Mouse (Mus musculus) thymus, adult 2 months (tissue): ENCODE data around the gene Gnpat.

ENCODE experiments used
- CTCF ChIP-seq: fragments of 200-500 bp; IDR thresholded peaks from 2 replicates; pipeline ENCODE4 v1.5.1; 2012; ENCODE audit warnings: mild to moderate bottlenecking, control low read depth, low read length, moderate library complexity, borderline replicate concordance; ENCODE audit not compliant: control insufficient read depth, poor library complexity, insufficient read depth; ENCODE audit errors: extremely low read depth
- POLR2A ChIP-seq: fragments of 200-500 bp; IDR thresholded peaks from 2 replicates; pipeline ENCODE4 v1.6.1; 2012; ENCODE audit warnings: mild to moderate bottlenecking, low read length, control low read depth, moderate library complexity; ENCODE audit not compliant: control insufficient read depth, poor library complexity, insufficient read depth; ENCODE audit errors: extremely low read depth

DNA sequence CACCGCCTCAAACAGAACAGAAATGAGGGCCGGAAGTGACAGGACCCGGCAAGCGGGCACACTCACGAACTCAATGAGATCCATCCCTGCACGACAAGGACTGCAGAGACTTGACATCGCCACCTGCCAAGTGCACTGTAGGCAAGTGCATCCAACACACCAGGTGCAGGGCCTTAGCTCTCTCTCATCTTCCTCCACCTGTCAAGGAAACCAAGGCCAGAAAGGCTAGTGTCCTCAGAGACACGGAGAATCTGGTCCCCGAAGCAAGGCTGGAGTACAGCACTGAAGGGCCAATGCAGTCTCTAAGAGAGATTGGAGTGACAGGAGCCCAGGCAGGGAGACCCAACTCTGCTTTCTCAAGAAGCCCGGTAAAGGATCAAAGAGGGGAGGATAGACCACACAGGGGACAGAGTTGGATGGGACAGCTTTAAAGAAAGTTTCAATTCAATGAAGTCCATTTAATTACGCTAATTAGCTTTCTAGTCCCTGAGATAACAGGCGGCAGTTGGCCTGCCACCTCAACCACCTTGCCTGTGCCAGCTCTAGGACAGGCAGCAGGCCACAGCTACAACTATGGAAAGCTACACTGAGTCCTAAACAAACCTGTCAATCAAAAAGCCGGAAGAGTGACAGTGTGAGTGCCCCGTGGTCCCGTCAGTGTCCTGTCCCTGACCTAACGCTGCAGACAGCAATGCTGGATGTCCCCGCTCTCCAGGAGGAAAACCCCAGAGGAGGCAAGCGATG, 55.1 kb downstream of the Gnpat start:
- TF ChIP-seq POLR2A (no peak), CTCF (no peak)
